Mouse (Mus musculus): ENCODE results near the gene Dok5. TPM values are rescaled to one million over a fixed set of nuclear protein-coding genes. Genes with fewer than 3 reads are reported as not detected.
A peak's percentile ranks its signal among the peaks of the same experiment; 100 is the strongest.

Dok5 gene
- polyA plus RNA-seq, 1 experiment from 2014 or later: 64.5 TPM

DNA sequence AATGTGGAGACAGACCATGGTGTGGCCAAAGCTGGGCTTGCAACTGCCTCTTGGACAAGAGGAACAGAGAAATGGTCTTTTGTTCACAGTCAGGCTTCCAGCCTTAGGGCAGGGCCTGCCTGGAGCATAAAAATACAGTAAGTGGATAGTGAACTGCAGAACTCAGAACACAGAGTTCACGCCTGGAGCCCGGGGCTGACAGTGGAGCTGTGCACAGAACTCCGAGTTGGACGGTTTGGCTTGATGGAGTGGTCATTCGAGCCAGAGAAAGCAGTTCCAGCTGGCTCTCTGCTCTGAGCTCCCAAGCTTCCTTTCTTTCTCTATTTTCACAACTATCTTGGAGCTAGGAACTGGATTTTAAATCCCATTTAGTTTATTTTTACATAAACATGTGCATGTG lies 124.5 kb downstream of the Dok5 start:
- H3K4me3 ChIP-seq (ENCODE audit: low read length): no peak overlapping the region
- no peaks in the 10 kb centered on the region for H3K36me3 ChIP-seq (ENCODE audit: control insufficient read depth, insufficient read depth, low read length)
- no peak overlapping the region for H3K4me2 ChIP-seq (ENCODE audit: low read length)
- H3K9ac ChIP-seq (ENCODE audit: low read depth, low read length): no peak overlapping the region
- 63% methylated on average over 5 of the region's 5 CpGs for WGBS
- peak; percentile 79; the same call in 1 of the 2 replicates for ATAC-seq
- no peaks in the 10 kb centered on the region; the same call in none of the 2 replicates for H3K4me1 ChIP-seq (ENCODE audit: control insufficient read depth, insufficient read depth, low read depth, low read length)
- H3K27me3 ChIP-seq (replicated peaks; ENCODE audit: control insufficient read depth, insufficient read depth, low read length): no peaks in the 10 kb centered on the region
- no peaks in the 10 kb centered on the region for H3K9me3 ChIP-seq (ENCODE audit: control insufficient read depth, low read length)
- H3K27ac ChIP-seq (ENCODE audit: low read depth, low read length): peak overlapping the region; percentile 54; the same call in 1 of the 2 replicates

GRCm38 (mm10) chr2:170857507-170857906 lies 125.9 kb downstream of the Dok5 start:
- Histone ChIP-seq H3K36me3 (ENCODE audit: control insufficient read depth, insufficient read depth, low read length) (no peaks in the 10 kb centered on the region), H3K9me3 (ENCODE audit: control insufficient read depth, low read length) (no peaks in the 10 kb centered on the region), H3K9ac (ENCODE audit: low read depth, low read length) (no peak overlapping the region), H3K4me1 (ENCODE audit: control insufficient read depth, insufficient read depth, low read depth, low read length) (no peaks in the 10 kb centered on the region; the same call in none of the 2 replicates), H3K4me3 (ENCODE audit: low read length) (no peak overlapping the region), H3K4me2 (ENCODE audit: low read length) (no peak overlapping the region), H3K27me3 (replicated peaks; ENCODE audit: control insufficient read depth, insufficient read depth, low read length) (no peaks in the 10 kb centered on the region), H3K27ac (ENCODE audit: low read depth, low read length) (no peak overlapping the region)
- 67% methylated on average over 7 of the region's 7 CpGs for WGBS
- no peak for ATAC-seq

- Histone ChIP-seq H3K9me3 (ENCODE audit: control insufficient read depth, low read length) (no peaks in the 10 kb centered on the region), H3K4me1 (ENCODE audit: control insufficient read depth, insufficient read depth, low read depth, low read length) (no peaks in the 10 kb centered on the region; the same call in none of the 2 replicates), H3K27me3 (replicated peaks; ENCODE audit: control insufficient read depth, insufficient read depth, low read length) (no peaks in the 10 kb centered on the region), H3K27ac (ENCODE audit: low read depth, low read length) (no peak overlapping the region), H3K4me3 (ENCODE audit: low read length) (no peak overlapping the region), H3K4me2 (ENCODE audit: low read length) (no peak overlapping the region), H3K36me3 (ENCODE audit: control insufficient read depth, insufficient read depth, low read length) (no peaks in the 10 kb centered on the region), H3K9ac (ENCODE audit: low read depth, low read length) (no peak overlapping the region)
- 31% methylated on average over 3 of the region's 3 CpGs for WGBS
- no peak for ATAC-seq
Observed at GRCm38 (mm10) chr2:170858640-170859039, 127.0 kb downstream of the Dok5 start.

DNA sequence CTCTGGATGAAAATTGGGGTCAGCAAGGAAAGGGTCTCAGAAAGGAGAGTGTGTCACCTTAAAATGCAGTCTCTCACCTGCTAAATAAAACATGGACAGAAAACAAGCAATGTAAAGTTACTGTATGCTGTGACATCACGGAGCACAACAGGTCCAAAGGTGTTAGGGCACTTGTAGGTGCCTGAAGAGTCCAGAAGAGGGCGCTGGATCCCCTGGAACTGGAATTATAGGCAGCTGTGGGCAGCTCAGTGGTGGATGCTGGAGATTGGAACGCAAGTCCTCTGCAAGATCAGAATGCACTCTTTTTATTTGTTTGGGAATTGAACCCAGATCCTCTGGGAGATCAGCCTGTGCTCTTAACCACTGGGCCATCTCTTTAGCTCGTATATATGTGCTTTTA lies 129.0 kb downstream of the Dok5 start:
- Histone ChIP-seq H3K4me3 (ENCODE audit: low read length) (no peak overlapping the region), H3K4me1 (ENCODE audit: control insufficient read depth, insufficient read depth, low read depth, low read length) (no peaks in the 10 kb centered on the region; the same call in none of the 2 replicates), H3K27ac (ENCODE audit: low read depth, low read length) (no peak overlapping the region), H3K9me3 (ENCODE audit: control insufficient read depth, low read length) (no peaks in the 10 kb centered on the region), H3K4me2 (ENCODE audit: low read length) (no peak overlapping the region), H3K9ac (ENCODE audit: low read depth, low read length) (no peak overlapping the region), H3K27me3 (replicated peaks; ENCODE audit: control insufficient read depth, insufficient read depth, low read length) (no peaks in the 10 kb centered on the region), H3K36me3 (ENCODE audit: control insufficient read depth, insufficient read depth, low read length) (no peaks in the 10 kb centered on the region)
- 67% methylated on average over 4 of the region's 4 CpGs for WGBS
- no peak for ATAC-seq

- H3K9me3 ChIP-seq (ENCODE audit: control insufficient read depth, low read length): no peaks in the 10 kb centered on the region
- no peak overlapping the region for H3K4me2 ChIP-seq (ENCODE audit: low read length)
- no peaks in the 10 kb centered on the region for H3K27me3 ChIP-seq (replicated peaks; ENCODE audit: control insufficient read depth, insufficient read depth, low read length)
- H3K4me1 ChIP-seq (ENCODE audit: control insufficient read depth, insufficient read depth, low read depth, low read length): no peaks in the 10 kb centered on the region
- no peak overlapping the region for H3K9ac ChIP-seq (ENCODE audit: low read depth, low read length)
- no peak for ATAC-seq
- WGBS: 79% methylated on average over 9 of the region's 9 CpGs
- no peaks in the 10 kb centered on the region for H3K36me3 ChIP-seq (ENCODE audit: control insufficient read depth, insufficient read depth, low read length)
- no peak overlapping the region for H3K27ac ChIP-seq (ENCODE audit: low read depth, low read length)
- no peak overlapping the region for H3K4me3 ChIP-seq (ENCODE audit: low read length)
Observed at GRCm38 (mm10) chr2:170862799-170863198, 131.2 kb downstream of the Dok5 start.

- Histone ChIP-seq H3K27ac (ENCODE audit: low read depth, low read length) (no peak overlapping the region), H3K27me3 (replicated peaks; ENCODE audit: control insufficient read depth, insufficient read depth, low read length) (no peaks in the 10 kb centered on the region), H3K4me1 (ENCODE audit: control insufficient read depth, insufficient read depth, low read depth, low read length) (no peaks in the 10 kb centered on the region), H3K36me3 (ENCODE audit: control insufficient read depth, insufficient read depth, low read length) (no peaks in the 10 kb centered on the region), H3K4me3 (ENCODE audit: low read length) (no peak overlapping the region), H3K4me2 (ENCODE audit: low read length) (no peak overlapping the region), H3K9ac (ENCODE audit: low read depth, low read length) (no peak overlapping the region), H3K9me3 (ENCODE audit: control insufficient read depth, low read length) (no peaks in the 10 kb centered on the region)
- ATAC-seq: no peak
- 96% methylated on average over 10 of the region's 10 CpGs for WGBS
Observed at GRCm38 (mm10) chr2:170863201-170863600, 131.6 kb downstream of the Dok5 start.

GRCm38 (mm10) chr2:170864043-170864442 lies 132.4 kb downstream of the Dok5 start:
- ATAC-seq: no peak
- Histone ChIP-seq H3K27ac (ENCODE audit: low read depth, low read length) (no peak overlapping the region), H3K4me1 (ENCODE audit: control insufficient read depth, insufficient read depth, low read depth, low read length) (no peaks in the 10 kb centered on the region), H3K4me2 (ENCODE audit: low read length) (no peak overlapping the region), H3K36me3 (ENCODE audit: control insufficient read depth, insufficient read depth, low read length) (no peaks in the 10 kb centered on the region), H3K9ac (ENCODE audit: low read depth, low read length) (no peak overlapping the region), H3K27me3 (replicated peaks; ENCODE audit: control insufficient read depth, insufficient read depth, low read length) (no peaks in the 10 kb centered on the region), H3K9me3 (ENCODE audit: control insufficient read depth, low read length) (no peaks in the 10 kb centered on the region), H3K4me3 (ENCODE audit: low read length) (no peak overlapping the region)
- 91% methylated on average over 5 of the region's 5 CpGs for WGBS

DNA sequence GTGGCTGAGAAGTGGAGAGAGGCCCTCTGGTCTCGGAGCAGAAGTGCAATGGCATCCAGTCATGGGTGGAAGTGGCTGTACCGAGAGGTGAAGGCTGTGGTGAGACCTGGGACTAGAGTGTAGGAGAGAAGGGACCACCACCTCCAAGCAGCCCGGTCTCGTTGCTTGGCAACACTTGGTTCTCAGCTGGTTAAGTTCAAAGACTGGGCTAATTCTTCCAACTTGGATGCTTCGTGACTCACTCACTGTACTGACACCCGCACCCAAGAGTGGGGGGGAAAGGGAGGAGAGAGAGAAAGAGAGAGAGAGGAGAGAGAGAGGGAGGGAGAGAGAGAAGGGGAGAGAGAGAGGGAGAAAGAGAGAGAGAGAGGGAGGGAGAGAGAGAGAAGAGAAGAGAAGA lies 133.2 kb downstream of the Dok5 start:
- no peak overlapping the region for H3K27ac ChIP-seq (ENCODE audit: low read depth, low read length)
- no peaks in the 10 kb centered on the region for H3K36me3 ChIP-seq (ENCODE audit: control insufficient read depth, insufficient read depth, low read length)
- no peaks in the 10 kb centered on the region for H3K4me1 ChIP-seq (ENCODE audit: control insufficient read depth, insufficient read depth, low read depth, low read length)
- H3K9ac ChIP-seq (ENCODE audit: low read depth, low read length): no peak overlapping the region
- no peak overlapping the region for H3K4me3 ChIP-seq (ENCODE audit: low read length)
- WGBS: 72% methylated on average over 6 of the region's 6 CpGs
- H3K27me3 ChIP-seq (replicated peaks; ENCODE audit: control insufficient read depth, insufficient read depth, low read length): no peaks in the 10 kb centered on the region
- H3K9me3 ChIP-seq (ENCODE audit: control insufficient read depth, low read length): no peaks in the 10 kb centered on the region
- H3K4me2 ChIP-seq (ENCODE audit: low read length): no peak overlapping the region
- ATAC-seq: no peak

DNA sequence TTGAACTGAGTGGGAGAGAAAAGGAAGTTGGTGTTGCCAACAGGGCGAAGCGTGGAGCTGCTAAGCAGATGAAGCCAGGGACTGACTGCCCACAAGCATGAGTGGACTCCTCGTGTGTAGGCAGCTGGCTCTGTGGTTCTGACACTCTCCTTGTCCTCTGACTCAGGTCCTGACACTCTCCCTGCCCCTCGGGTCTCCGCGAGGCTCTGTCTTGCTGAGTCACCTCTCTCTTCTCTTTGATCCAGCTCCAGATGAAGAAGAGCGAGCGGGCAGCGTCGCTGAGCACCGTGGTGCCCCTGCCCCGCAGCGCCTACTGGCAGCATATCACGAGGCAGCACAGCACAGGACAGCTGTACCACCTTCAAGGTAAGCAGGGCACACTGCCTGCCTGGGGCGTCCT lies 139.0 kb downstream of the Dok5 start:
- Histone ChIP-seq H3K4me3 (ENCODE audit: low read length) (no peak overlapping the region), H3K27me3 (replicated peaks; ENCODE audit: control insufficient read depth, insufficient read depth, low read length) (no peaks in the 10 kb centered on the region), H3K36me3 (ENCODE audit: control insufficient read depth, insufficient read depth, low read length) (0 out of 2 replicates have a peak, but pooled peaks cover 3% of the 10 kb centered on the region), H3K9me3 (ENCODE audit: control insufficient read depth, low read length) (no peaks in the 10 kb centered on the region), H3K9ac (ENCODE audit: low read depth, low read length) (no peak overlapping the region), H3K4me1 (ENCODE audit: control insufficient read depth, insufficient read depth, low read depth, low read length) (no peaks in the 10 kb centered on the region), H3K27ac (ENCODE audit: low read depth, low read length) (no peak overlapping the region), H3K4me2 (ENCODE audit: low read length) (no peak overlapping the region)
- ATAC-seq: no peak
- WGBS: 87% methylated on average over 15 of the region's 15 CpGs

DNA sequence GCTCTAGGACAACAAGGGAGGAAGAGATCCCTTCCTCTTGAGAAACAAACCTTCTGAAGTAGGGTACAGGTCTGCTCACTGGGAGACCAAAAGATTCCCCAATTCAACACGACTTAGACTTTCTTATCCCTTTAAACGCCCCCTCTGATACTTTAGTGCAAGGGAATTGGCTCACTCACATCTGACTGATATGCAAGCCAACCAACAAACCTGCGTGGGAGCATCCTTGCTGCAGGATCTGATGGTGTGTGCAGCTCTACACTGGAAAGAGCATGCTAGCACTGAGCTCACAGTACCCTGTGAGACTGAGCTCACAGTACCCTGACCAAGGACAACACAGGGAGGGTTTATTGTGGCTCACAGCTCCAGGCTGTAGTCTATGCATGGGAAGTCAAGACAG lies 139.9 kb downstream of the Dok5 start:
- Histone ChIP-seq H3K27ac (ENCODE audit: low read depth, low read length) (no peak overlapping the region), H3K4me2 (ENCODE audit: low read length) (no peak overlapping the region), H3K9me3 (ENCODE audit: control insufficient read depth, low read length) (no peaks in the 10 kb centered on the region), H3K4me3 (ENCODE audit: low read length) (no peak overlapping the region), H3K9ac (ENCODE audit: low read depth, low read length) (no peak overlapping the region), H3K27me3 (replicated peaks; ENCODE audit: control insufficient read depth, insufficient read depth, low read length) (no peaks in the 10 kb centered on the region), H3K4me1 (ENCODE audit: control insufficient read depth, insufficient read depth, low read depth, low read length) (no peaks in the 10 kb centered on the region), H3K36me3 (ENCODE audit: control insufficient read depth, insufficient read depth, low read length) (0 out of 2 replicates have a peak, but pooled peaks cover 3% of the 10 kb centered on the region)
- WGBS: 90% methylated on average over 3 of the region's 3 CpGs
- no peak for ATAC-seq

All from hindbrain, embryonic 16.5 days (tissue).